Mouse (Mus musculus) urinary bladder, postnatal 10 days (tissue): ENCODE data around the gene Nmur1.

Experiments
- DNase-seq: peaks from one replicate; pipeline ENCODE4 v3.0.0; 2022; ENCODE audit warnings: low spot score

The Nmur1 gene

DNA sequence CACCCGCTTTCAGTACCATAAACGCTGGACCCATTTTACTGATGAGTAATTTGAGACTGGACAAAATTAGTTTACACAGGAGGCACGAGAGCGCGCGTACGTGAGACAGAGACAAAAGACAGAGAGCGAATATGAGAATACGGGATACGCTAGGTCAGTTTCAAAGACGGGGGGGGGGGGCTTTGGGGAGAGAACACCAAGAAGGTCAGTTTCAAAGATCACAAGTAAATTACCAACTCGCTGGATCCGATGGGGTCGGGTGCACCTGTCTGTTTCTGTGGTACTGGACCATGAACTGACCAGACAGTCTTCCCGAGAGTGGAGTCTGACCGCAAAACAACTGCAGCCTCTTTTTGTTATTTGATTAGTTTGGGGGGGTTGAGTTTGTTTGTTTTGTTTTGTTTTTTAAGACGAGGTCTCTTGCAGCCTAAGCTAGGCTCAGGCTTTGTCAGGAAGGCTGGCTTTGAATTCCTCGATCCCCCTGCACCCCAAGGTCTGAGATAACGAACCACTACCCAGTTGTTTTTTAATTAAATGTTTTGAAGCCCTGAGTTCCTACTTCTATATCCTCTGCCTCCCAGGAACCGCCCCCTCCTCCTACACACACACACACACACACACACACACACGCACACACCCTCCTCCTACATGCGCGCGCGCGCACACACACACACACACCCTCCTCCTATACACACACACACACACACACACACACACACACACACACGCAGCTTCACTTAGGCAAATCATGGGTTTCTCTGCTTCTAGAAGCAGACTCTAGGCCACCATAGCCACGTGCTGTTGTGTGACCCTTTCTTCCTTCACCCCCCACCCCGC, 15.1 kb upstream of the Nmur1 start:
- no peak for DNase-seq

DNA sequence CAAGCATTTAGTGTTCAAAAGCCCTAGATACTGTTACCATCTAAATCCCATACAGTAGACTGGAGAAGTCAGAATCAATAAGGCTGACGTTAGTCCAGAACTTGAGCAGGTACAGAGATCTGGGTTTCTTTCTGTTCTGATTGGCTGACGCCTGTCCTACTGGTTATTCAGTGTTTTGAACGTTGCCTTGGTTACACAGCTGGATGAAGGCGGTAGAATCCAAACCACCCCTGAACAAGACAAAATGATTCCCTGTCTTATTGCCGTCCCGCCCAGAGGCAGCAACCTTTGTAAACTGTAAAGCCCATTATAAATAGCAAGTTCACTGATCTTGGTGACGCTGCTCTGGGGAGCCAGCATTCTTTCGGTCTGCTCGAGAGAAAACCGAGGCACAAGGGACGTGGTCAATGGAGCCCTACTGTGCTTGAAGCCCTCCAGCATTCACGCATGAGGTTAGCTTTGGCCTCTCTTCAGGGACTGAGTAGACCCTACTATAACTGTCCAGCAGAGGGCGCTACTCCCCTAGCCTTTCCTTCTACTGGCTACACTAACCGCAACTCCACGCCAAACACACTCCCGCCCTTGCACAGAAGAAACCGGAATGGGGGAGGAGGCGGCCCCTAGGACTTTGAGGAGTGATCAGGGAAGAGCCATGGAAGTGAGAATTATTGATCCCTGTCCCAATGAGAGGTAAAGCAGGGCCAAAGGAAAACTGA, 14.3 kb upstream of the Nmur1 start:
- DNase-seq: peak; percentile 83

GRCm38 (mm10) chr1:86439487-86440170, 13.6 kb upstream of the Nmur1 start:
- no peak for DNase-seq

- no peak for DNase-seq
Measured at GRCm38 (mm10) chr1:86438501-86438900, 12.5 kb upstream of the Nmur1 start.

GRCm38 (mm10) chr1:86438014-86438319, 11.9 kb upstream of the Nmur1 start:
- DNase-seq: no peak

DNA sequence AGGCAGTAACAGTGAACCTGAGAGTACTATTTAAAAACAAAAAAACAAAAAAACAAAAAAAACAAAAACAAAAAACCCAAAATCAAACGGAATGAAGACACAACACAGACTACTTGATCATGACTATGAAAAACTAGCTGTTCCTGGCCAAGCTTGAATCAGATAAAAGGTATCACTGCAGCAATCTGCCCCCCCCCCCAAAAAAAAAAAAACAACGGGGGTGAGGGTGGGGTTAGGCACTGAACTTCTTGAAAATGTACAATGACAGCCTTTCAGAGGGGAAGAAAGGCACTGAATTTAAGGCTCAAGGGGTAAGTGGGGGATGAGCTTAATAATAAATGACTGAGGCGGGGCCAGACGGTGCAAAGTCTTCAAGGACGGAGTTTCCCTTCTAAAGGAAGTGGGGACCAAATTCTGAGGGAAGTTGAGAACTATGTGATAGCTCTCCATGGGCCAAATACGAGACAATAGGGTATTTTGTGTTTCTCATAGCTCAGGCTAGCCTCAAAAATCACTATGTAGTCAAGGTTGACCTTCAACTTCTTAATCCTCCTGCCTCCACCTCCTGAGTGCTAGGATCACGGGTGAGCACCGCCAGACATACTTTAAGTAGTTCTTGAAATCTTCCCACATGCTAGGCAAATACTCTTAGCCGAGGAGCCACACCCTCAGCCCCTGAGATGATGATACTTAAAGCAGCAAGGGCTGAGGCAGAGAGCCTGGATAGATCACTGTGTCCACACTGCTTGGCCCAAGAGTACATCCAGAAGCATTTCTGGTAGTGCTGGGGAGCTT, 11.4 kb upstream of the Nmur1 start:
- no peak for DNase-seq

- DNase-seq: no peak
Measured at GRCm38 (mm10) chr1:86435302-86435821, 9.3 kb upstream of the Nmur1 start.

DNA sequence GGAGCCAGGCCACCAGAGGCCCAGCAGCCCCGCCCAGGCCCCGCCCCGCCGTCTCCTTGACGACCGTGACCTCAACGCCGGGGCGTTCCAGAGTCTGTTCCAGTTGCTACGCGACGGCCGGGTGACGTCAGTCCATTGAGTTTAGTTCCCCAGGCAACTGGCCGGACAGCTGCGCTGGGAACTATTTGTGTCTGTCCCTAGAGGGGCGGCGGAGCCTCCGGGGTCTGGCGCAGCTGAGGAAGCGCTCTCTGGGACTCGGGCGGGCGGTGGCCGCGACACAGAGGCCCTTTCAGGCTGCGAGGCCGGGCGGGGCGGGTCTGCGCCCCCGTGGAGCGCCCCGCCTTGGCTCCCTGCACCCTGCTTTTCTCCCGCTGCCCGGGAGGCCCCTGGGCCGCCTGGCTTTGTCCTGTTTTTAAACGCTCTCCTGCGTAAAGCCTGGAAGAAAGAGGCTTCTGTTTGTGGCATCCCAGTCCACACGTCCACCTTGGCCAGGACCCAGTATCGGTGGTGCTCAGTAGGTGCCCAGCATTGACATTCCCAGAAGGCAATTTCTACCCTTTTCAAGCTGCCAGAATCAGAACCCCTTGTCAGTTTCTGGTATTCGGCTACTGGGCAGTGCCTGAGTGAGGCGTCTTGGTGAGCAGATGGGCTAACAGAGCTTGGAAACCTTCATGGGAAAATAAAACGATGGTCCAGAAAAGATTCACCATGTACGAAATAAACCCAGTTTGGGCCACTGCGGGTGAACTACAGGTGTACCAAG, 8.6 kb upstream of the Nmur1 start:
- DNase-seq: peak; percentile 96

- no peak for DNase-seq
Measured at GRCm38 (mm10) chr1:86434001-86434400, 8.0 kb upstream of the Nmur1 start.

GRCm38 (mm10) chr1:86433359-86433758, 7.3 kb upstream of the Nmur1 start:
- DNase-seq: no peak

DNA sequence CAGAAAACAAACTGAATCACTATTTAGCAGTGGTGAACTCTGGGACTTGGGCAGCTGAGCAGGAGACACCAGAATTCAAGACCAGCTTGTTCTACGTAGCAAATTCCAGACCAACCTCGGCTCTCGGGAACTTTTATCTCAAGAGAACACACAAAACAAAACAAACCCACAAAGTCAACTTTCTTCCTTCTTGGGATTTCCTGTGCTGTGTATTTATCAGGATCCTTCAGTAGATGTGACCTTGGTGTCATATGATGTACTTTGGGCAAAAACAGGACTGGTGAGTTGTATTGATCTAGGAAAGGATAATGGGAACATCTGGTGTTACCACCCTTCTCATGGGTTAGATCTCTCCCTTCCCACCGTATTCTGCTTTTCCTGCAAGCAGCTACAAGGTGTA, 6.8 kb upstream of the Nmur1 start:
- no peak for DNase-seq

DNA sequence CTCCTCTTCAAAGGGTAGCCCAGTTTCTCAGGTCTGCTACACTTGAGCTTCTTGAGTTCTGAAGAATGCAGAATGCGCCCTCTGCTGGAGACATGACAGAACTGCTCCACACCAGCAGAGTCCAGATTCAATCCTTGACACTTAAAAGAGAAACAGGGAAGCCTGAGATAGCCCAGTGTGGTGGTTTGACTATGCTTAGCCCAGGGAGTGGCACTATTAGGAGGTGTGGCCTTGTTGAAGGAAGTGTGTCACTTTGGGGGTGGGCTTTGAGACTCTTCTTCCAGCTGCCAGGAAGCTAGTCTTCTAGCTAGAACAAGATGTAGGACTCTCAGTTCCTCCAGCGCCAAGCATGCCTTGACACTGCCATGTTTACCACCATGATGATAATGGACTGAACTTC, 4.0 kb upstream of the Nmur1 start:
- no peak for DNase-seq

DNA sequence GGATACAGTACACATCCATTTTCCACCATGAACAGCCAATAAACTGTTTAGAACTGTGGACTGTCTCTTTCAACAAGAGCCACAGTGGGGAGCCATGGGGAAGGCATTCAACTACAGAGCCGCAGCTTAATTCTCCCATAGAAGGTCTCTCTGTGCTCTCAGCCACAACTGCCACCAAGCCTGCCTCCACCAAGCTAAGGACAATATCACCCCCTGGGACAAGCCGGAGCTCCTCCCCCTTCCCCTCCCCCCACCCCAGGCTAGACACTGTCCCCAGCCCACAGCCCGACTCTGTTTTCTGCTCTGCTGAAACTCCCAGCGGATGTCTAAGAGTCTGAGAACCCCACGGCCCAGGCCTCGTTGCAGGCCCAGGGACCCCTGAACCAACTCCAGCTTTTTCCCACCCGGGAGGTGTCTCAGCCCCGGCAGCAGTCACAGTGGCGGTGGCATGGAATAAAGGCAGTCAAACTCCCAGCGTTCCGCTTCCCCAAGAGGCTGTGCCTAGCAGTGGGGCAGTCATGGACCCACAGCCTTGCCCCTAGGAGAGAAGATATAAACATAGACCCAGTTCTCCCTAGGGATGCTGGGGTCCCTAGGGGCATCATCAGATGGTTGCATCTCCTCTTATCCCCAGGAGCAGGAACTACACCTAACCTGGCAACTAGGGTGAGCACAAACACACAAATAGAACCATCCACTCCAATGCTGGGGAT, 1.0 kb downstream of the Nmur1 start:
- DNase-seq: no peak

DNA sequence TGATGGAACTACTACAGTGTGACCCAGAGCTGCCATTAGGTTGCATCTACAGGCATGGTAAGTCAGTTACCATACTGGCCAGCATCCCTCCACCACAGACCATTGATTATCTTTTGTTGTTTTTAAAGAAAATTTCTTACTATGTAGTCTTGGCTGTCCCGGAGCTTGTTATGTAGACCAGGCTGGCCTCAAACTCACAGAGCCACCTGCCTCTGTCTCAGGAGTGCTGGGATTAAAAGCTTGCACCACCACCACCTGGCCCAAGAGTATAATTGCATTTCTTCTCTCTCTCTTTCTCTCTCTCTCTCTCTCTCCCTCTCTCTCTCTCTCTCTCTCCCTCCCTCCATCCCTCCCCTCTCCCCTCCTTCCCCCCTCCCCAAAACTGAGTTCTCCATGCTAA, 1.7 kb downstream of the Nmur1 start:
- DNase-seq: no peak

- no peak for DNase-seq
Measured at GRCm38 (mm10) chr1:86423879-86424278, 2.1 kb downstream of the Nmur1 start.

GRCm38 (mm10) chr1:86421007-86421406, 5.0 kb downstream of the Nmur1 start:
- DNase-seq: no peak

- no peak for DNase-seq
Measured at GRCm38 (mm10) chr1:86416321-86416720, 9.7 kb downstream of the Nmur1 start.

DNA sequence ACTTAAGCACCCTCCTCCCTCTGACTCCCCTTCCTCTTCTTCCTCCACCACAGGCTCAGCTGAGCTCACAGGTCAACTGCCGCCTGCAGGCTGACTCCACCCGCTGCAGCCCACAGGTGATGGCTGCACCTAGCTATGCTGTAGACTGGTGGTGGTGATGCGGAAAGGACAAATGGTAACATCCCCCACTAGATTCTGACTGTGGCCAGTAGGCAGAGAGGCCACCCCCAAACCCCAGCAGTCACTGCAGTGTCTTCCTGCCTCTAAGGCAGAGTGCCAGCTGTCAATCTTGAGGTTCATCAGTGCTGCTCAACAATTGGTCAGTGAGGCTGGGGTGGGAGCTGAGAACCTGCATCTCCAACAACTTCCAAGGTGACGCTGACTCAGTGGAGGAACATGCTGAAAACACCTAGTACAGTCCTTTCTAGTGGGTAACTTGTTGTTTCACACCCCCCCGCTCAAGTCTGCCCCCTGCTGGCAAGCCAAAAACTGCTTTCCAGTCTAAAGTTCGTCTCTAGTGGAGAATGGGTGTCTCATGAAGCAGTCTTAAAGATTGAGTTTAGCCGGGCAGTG, 10.3 kb downstream of the Nmur1 start:
- no peak for DNase-seq

DNA sequence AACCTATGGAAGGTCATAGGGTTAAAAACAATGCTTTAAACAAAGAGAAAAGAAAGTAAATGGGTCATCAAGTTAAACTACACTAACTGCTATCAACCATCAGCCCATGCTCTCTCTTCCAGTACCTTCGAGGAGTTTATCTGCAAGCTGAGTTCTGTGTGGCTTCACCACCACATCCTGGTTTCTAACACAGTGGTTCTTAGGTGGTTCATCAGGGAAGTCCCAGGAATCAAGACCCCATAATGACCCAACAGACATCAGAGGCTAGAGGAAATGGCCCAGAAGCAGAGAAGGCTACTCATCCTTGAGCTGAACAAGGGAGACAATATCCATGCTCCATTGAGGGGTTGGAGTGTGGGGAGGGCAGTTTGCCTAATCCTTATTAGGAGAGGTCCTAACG, 10.9 kb downstream of the Nmur1 start:
- no peak for DNase-seq

GRCm38 (mm10) chr1:86414715-86415114, 11.3 kb downstream of the Nmur1 start:
- no peak for DNase-seq
